Mouse (Mus musculus) liver, adult (tissue): ENCODE measurements around the gene Aldh1b1.

Experiments used
- GATA4 ChIP-seq: IDR thresholded peaks from 2 replicates; pipeline ENCODE4 v1.6.1; 2014; ENCODE audit warnings: mild to moderate bottlenecking, low read length; ENCODE audit not compliant: insufficient replicate concordance

Gene Aldh1b1

DNA sequence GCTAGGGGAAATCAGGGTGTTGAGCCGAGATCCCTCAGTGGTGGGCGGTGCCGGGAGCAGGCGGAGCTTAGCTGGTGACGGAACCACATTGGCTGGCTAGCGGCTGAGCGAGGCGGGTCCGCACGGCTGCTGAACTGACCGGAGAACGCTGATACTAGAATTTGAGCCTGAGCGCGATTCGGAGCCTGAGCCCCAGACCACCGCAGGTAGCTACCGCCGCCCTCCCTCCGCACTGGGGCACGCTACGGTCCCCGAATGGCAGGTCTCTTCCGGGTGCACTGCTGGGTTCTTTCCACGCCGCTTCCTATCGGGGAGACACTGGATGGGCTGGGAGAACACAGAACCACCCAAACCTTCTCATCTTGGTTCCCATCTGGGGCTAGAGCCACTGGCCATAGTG, at the start of gene Aldh1b1:
Gene Aldh1b1, plus strand, starts transcription at position 59 of the 400 bp plus-strand sequence.
- TF ChIP-seq GATA4, result no peak

DNA sequence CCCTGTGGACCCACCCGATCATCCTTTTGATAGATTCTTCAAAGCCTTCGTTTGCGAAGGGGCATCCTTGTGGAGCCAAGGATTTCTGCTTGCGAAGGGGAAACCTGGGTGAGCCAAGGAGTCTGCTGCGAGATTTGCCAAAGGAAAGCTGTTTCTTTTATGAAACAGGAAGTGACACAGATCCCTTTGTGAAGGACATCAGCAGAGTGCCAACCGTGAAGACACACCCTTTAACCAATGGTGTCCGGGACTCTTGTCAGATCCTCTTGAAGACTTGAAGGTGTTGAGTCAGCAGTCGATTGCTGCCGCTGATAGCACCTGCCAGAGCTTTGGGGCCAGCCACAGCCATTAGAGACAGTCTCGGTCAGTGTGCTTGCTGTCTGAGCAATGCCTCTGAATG, 49.4 kb upstream of the Aldh1b1 start:
- TF ChIP-seq GATA4, result no peak

DNA sequence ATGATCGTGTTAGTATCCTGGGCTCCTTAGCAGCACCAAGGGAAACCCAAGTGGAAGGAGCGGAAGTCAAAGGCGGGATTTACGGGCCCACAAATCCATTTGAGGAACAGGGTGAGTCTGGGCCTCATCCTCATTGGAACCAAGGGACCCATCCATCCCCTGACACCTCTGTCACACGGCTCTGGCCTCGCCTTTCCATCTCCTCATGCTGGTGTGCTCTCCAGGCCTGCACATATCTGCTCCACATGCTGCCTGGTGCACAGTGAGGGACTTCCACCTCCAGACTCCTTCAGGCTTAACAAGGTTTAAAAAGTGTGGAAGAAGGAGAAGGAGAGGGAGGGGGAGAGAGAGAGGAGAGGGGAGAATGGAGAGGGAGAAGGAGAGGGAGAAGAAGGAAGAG, 48.3 kb upstream of the Aldh1b1 start:
- TF ChIP-seq GATA4, result no peak

DNA sequence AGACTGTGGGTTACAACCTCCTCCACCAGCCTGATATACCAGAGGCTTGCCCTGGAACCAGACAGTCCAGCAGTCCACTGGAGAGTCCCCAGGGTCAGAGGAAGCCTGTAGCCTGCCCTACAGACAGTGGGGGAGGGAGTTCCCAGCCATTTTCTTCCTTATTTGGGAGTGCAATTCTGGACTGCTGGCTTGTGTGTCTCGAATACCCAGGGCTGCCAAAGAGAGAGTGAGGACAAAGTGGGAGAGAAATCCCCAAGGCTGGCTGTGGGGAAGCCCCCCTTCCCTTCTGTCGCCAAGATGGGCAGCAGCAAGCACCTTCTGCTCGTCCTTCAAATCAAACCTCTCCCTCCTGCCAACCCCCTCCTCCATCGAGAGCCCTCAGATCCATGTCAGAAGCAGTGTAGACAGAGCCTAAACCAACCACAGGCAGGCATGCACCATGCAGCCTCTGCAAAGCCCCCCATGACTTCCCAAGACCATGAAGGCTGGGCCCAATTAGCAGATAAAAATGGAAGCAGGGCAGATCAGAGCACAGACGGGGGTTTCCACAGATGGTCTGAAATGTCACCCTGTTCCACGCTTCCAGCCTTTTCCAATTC, 45.5 kb upstream of the Aldh1b1 start:
- TF ChIP-seq GATA4, result no peak

DNA sequence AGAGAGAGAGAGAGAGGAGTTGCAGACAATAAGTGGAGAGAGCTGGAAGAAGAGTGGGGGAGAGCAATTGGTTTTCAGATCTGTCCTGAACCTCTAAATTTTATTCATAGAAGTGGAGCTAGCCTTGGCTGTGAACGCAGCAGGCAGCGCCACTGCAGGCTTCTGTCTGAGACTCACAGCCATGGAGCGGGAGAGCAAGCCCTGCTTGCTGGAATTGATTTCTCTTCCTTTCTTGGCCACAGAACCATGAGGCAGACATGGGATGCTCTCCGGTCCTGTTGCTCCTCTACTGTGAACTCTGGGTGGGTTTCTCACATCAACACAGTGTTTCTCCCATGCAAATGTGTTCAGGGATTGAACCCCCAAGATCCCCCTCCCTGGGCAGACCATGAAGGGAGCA, 44.7 kb upstream of the Aldh1b1 start:
- no peak for TF ChIP-seq GATA4

DNA sequence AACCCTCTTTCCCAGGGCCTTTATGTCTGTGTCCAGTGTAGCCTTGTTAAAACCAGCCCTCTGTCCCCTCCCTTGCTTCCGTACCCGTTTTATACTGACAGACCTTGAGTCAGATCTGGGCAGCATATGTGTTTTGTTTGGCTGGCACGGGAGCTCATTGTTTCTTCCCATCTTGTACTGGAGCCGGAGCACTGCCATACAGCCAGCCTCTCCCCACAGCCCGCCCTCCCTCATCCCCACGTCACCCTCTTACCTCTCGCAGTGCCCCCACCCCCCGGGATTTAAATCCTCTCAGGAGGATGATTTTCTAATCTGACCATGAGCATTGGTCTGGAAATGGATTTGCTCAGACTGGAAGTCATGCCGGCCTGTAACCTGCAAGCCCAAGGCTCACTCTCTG, 43.7 kb upstream of the Aldh1b1 start:
- no peak for TF ChIP-seq GATA4

DNA sequence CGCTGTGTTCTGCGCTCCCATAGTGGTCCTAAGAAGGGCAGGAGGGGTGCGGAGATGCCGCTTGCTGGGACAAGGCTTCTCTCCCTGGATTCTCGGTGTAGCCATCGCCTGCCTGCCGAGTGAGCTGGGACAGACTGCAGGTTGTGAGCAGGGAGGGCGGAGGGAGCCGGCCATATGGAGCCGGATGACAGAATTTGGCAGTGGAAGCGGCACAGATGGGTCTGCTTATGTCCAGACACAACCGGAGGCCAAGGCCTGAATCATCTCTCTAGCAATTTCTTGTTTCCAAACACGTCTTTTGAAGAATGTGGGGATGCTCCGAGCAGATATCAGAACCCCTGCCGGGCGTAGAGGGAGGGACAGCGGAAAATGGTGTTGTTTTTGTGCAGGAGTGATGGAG, 42.9 kb upstream of the Aldh1b1 start:
- TF ChIP-seq GATA4, result no peak

DNA sequence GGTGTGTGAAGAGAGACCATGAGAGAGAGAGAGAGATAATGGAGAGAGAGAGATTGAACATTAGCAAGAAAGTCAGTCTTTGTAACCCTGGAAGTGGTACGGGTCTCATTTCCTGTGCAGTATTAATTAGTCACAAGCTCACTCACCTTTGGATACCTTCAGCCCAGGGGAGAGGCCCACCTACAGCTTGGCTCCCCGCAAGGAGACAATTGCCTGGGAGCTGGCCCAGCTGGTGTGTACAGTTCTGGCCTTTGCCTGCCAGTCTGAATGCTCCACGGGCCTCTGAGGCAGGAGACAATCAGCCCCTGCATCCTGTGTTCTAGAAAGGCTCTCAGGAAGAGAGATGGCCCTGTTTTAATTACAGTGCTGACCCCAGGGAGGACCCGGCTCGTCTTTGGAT, 40.9 kb upstream of the Aldh1b1 start:
- no peak for TF ChIP-seq GATA4

DNA sequence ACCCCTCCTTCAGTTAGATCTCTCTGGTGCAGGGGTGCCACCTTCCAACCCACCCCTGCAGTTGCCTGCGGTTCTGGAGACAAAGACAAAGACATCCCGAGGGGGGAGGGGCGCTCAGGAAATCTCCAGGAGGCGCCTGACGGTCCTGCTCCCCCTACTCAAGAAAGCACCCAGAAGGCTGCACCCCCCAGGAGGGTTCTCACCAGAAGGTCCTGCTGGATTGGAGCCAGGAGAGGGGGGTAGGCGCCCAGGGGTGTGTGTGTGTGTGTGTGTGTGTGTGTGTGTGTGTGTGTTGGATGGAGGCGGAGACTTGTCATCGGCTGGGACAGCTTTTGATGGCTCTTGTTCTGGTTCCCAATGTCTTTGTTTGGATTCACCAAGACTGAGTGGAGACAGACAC, 39.4 kb upstream of the Aldh1b1 start:
- no peak for TF ChIP-seq GATA4

DNA sequence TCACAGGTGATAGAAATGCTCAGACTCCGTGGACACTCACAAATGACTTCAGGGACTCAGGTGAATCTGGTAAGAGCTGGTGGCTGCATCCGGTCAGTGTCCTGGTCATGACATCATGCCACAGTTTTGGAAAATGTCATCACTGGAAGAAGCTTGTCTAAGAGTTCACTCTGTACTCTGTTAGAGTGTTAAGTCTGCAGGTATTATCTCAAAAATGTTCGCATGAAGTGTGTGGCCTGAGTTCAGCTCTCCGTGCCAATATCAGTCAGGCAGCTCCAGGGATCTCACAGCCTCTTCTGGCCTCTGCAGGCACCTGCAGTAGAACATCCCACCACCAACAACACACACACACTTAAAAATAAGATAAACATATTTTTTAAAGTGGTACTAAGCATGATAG, 36.2 kb upstream of the Aldh1b1 start:
- no peak for TF ChIP-seq GATA4

DNA sequence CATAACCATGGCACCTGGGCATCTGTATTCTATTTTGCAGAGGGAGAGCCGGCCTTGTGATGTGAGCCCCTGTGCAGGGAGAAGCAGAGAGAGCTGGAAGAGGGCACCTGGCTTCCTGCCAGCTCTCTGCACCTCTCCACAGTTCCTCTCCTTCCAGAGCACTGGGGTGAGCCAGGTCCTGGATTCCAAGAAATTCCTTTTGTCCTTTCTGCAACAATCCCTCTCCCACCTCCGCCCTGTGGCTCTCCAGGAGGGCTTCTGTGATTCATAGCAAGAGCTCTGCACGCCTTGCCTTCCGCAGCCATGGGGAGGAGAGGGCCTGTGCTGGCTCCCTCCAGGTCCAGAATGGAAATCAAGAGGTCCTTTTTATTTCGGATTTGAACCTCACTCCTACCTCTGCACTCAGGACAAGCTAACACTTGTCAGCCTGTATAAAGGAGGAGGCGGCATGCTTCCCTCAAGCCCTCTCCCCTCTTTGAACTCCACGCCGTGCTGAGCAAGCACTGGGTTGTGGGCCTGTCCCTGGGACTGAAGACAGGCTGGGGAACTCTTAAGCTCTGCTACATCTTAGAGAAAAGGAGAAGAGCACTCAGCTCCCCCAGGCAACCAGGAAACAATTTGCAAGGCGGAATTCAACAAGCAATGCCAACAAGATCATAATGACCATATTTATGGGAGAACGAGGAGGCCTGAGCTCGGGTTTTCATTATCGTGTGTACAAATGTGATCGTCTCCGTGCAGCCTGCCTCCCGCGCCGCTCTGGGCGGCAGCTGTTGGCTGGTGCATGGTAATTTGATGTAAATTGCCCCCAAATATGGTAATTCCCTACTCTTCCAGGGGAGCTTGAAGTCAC, 35.3 kb upstream of the Aldh1b1 start:
- no peak for TF ChIP-seq GATA4

DNA sequence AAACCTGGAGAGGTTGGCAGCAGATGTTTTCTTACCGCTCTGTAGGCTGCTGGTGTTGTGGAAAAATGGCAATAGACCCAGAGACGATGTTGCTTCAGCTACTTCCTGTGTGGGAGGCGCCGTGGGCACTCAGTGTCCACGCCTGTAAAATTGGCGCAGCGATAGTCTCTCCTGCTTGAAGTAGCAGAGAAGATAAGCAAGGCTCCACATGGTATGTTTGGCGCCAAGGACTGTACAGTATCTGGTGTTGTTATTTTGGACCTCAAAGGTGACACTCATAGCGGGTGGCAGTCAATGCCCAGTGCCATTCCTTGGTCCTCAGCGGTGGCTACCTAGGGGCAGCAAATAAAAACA, 34.7 kb upstream of the Aldh1b1 start:
- TF ChIP-seq GATA4, result no peak

DNA sequence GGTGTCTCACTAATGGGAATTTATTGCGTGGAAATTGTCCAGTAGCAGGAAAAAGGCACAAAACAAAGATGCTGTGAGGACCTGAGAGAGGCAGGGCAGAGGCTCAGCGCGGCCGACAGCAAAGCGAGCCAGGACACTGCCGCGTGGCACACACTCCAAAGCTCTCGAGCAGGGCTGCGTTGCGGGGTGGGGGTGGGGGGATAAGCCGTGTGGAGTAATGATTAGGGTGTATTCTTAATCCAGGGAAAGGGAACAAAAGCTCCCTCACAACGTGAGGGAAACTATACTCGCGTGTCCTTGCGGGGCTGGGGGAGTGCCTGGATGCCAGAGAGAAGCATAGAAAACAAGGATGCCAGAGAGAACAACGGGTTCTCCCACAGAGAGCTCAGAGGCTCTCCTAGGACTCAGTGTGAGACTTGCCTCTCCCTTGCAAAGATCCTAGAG, 33.7 kb upstream of the Aldh1b1 start:
- no peak for TF ChIP-seq GATA4

DNA sequence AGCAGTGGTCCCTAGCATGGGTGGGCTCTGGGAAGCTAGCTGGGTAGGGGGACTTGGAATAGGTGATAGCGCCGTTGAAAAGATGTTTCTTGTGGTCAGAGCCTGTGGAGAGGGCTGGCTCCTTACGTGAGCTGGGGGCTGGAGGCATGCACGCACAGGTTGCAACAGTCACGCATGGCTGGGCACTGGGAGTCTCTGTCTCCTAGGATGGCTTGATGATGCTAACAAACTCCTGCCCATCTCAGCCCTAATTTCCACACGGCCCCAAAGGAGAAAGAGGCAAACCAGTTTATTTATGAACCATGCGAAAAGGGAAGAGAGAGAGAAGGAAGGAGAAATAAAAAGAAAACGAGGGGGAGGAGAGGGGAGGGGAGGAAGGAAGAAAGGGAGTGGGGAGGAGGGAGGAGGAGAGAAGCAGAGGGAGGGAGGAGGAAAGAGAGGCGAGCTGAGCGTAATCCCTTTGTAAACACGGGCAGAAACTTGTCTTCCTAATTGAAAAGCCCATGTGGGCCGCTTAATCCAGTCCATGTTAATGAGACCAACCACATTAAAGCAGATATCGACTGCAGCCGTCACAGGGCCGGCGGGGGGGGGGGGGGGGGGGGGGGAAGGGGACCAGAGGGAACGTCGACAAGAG, 33.1 kb upstream of the Aldh1b1 start:
- TF ChIP-seq GATA4, result no peak

DNA sequence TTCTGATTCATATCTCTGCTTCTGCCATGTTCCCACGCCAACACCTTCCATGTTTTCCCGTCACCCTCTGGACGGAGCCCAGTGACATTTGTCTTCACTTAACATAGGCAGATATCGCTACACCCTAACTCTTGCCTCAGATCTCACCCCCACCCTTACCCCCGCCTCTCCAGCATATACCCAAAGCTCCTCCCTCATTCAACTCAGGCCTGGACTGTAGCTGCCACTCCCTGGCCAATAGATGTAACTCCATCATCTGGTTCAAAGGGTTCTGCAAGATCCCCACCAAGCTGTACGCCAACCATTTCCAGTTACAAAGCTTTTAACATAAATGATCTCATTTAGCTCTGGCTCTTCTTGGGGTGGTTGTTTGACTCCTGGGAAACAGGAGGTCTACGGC, 32.0 kb upstream of the Aldh1b1 start:
- no peak for TF ChIP-seq GATA4

DNA sequence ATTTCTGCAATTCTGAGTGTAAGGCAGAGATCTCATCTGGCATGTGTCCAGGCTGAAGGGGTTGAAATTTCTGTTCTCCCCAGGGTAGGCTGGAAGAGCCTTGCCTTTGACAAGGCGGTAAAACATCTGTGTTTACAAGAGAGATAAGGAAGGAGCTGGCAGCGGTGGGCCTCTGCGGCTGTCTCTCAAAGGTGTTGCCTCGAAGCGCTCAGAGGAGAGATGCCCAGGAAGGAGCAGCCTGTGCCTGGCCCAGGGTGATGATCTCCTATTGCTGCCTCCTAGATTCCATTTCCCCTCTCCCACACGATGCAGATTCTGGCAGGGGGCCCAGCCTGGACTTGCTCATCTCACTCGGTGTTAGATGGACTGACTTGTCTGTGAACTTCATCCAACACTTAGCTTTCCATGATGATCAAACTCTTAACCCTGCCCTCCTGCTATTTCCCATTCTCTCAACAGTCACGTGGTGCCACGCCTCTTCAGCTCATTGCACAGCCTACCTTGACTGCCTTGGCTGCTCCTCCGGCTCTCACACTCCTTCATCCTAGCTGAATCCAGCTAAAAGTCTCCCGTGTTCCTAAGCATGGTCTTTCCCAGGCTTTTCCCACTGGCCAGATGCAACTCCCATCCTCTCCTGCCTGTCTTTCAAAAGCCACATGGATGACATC, 30.8 kb upstream of the Aldh1b1 start:
- no peak for TF ChIP-seq GATA4
